Mouse (Mus musculus): Measurements from ENCODE around the gene Krtap11-1. TPM values are rescaled to one million over a fixed set of nuclear protein-coding genes. Genes with fewer than 3 reads are reported as not detected.

Krtap11-1 gene
- total RNA-seq (2017): not detected in 2 replicates

DNA sequence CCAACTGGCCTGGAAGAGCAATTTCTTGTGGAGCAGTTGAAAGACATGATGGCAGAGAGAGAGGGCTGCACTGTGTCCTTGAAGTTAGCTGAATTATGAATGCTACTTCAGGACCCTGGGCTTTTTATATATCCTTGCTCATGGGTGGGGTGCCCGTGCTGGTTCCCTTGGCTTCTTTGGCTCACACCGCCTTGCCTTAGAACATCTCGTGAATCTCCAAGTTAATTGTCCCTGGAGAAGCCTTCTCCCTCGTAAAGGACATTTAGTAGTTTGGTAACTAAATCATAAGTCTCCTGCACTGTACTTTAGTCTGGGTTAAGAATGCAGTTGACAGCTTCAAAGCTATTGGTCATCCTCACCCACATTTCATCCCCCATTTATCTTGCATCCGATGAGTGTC, at the start of gene Krtap11-1:
TSS of gene Krtap11-1 (minus strand) at position 101 of the 400 bp plus-strand sequence.
- ATAC-seq (replicated peaks in 1 of 2; ENCODE audit: insufficient read depth in 1 of 2, low FRiP score in 2 of 2, low TSS enrichment in 1 of 2, low read depth in 1 of 2, poor library complexity in 2 of 2, severe bottlenecking in 2 of 2): no peak

DNA sequence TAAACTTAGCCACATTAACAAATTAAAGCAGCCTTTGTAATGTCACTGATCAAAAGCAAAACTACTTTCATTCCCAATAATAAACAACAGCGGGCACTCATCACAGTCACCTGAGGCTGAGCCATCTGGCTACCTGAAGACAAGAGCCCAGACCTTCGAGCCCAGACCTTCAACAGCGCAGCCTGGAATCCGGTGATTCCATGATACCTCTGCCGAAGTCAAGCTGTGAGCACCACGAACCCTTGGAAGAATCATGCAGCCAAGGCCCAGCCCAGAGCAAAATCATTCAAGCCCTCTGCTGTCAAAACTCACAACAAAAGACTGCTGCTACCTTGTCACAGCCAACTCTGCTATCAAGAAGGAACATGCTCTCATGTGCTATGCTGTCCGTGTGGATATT, 47.2 kb upstream of the Krtap11-1 start:
- no peak for ATAC-seq (replicated peaks in 1 of 2; ENCODE audit: insufficient read depth in 1 of 2, low FRiP score in 2 of 2, low TSS enrichment in 1 of 2, low read depth in 1 of 2, poor library complexity in 2 of 2, severe bottlenecking in 2 of 2)

DNA sequence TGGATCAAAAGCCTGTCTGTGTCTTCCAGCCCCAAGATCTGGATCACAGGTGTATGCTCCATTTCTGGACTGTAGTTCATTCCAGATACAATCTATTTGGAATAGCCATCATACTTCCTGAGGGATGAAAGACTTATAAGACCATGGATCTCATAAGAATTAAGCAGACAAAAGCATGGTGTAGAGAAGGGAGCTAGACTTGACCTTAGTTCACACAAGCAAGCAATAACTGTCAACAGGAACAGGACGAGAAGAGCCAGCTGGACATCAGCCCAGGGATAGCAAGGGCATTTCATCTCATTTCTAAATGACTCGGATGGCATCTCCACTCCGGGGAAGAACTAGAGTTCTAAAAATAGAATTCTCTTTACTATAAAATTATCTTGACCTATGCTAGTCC, 46.3 kb upstream of the Krtap11-1 start:
- no peak for ATAC-seq (replicated peaks in 1 of 2; ENCODE audit: insufficient read depth in 1 of 2, low FRiP score in 2 of 2, low TSS enrichment in 1 of 2, low read depth in 1 of 2, poor library complexity in 2 of 2, severe bottlenecking in 2 of 2)

DNA sequence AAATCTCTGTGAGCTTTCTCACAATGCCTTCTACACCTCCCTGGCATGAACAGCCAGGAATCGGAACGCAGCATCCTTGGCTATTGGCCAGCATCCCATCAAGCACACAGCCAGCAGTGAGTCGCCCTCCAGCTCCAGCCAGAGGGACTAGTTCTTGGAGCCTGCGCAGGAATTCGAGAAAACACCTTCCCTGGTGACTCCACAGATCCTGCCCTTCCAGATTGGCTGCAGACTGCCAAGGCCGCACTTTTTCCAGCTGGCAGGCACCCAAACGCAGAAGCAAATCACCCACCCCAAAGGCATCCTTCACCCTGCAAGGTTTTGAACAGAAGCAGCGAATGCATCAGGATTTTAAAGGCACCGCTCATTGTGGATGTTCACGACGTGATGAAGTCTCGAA, 42.7 kb upstream of the Krtap11-1 start:
- no peak for ATAC-seq (replicated peaks in 1 of 2; ENCODE audit: insufficient read depth in 1 of 2, low FRiP score in 2 of 2, low TSS enrichment in 1 of 2, low read depth in 1 of 2, poor library complexity in 2 of 2, severe bottlenecking in 2 of 2)

DNA sequence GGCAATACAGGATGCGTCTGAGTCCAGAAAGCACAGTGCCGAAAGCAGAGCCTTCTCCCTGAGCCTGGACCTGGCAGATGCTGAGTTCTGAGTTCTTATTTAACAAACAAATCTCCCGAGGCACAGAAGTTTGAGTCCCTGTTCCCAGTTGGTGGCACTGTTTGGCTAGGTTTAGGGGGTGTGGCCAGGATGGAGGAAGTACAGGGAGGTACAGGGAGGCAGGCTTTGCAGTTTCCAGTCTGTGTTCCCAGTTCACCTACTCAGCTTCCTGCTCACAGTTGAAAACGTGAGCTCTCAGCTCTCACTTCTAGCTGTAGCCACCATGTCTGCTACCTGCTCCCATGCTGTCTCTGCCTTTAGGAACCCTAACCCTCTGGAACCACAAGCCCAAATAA, 37.8 kb upstream of the Krtap11-1 start:
- ATAC-seq (replicated peaks in 1 of 2; ENCODE audit: insufficient read depth in 1 of 2, low FRiP score in 2 of 2, low TSS enrichment in 1 of 2, low read depth in 1 of 2, poor library complexity in 2 of 2, severe bottlenecking in 2 of 2): no peak

DNA sequence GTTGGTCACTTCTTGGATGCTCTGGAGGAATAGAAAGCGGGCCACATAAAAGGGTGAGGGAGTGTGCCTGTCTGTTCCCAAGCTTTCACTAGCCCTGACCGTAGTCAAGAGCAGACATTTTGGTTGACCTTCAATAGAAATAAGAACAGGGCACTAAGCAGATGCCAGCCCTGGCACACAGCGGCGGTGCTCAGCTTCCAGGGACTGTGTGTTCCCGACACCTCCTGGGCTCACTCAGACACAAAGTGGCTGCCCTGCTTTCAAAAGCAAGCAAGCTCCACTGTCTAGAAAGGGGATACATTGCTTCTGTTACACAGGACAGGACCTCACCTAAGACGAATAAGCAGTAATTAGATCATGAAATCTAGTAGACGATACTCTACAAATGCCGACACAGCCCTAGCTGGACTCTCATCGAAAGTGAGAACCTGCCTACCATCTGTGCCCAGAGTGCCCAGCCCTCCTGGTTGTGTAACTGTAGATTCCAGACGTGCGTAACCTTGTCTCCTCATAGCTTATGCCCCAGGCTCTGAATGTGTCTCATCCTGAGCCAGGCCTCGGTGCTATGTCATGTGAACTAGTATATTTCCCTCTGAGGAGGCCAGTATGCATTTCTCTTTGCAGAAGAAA, 37.3 kb upstream of the Krtap11-1 start:
- no peak for ATAC-seq (replicated peaks in 1 of 2; ENCODE audit: insufficient read depth in 1 of 2, low FRiP score in 2 of 2, low TSS enrichment in 1 of 2, low read depth in 1 of 2, poor library complexity in 2 of 2, severe bottlenecking in 2 of 2)

DNA sequence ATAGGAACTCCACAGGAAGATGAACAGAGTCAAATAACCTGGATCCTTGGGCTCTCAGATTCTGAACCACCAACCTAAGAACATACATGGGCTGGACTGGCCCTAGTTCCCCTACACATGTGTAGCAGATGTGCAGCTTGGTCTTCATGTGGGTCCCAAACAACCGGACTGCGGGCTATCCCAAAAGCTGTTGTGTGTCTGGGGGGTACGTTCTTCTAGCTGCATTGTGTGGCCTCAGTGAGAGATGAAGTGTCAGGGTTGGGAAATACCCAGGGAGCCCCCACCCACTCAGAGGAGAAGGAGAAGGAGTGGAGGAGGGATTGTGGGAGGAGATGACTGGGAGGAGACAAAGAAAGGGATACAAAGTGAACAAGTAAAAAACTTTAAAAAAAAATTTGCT, 36.0 kb upstream of the Krtap11-1 start:
- ATAC-seq (replicated peaks in 1 of 2; ENCODE audit: insufficient read depth in 1 of 2, low FRiP score in 2 of 2, low TSS enrichment in 1 of 2, low read depth in 1 of 2, poor library complexity in 2 of 2, severe bottlenecking in 2 of 2): no peak

DNA sequence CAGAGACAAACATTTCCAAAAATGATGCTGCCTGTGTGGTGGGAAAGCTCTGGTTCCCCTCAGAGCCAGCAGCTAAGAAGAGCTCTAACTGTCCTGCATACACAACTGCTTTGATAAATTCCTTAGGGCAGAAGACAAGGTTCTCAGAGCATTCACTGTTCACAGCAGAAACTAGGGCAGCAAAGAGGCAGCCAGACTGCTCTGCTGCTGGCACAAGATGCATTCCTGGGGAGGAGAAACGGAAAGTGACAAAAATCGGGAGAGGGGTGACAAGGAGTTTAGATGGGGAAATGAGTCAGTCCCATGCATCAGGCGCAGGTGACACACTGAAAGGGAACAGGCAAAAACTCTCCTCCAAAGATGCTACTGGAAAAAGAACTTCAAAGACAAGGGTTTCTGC, 16.2 kb upstream of the Krtap11-1 start:
- no peak for ATAC-seq (replicated peaks in 1 of 2; ENCODE audit: insufficient read depth in 1 of 2, low FRiP score in 2 of 2, low TSS enrichment in 1 of 2, low read depth in 1 of 2, poor library complexity in 2 of 2, severe bottlenecking in 2 of 2)

DNA sequence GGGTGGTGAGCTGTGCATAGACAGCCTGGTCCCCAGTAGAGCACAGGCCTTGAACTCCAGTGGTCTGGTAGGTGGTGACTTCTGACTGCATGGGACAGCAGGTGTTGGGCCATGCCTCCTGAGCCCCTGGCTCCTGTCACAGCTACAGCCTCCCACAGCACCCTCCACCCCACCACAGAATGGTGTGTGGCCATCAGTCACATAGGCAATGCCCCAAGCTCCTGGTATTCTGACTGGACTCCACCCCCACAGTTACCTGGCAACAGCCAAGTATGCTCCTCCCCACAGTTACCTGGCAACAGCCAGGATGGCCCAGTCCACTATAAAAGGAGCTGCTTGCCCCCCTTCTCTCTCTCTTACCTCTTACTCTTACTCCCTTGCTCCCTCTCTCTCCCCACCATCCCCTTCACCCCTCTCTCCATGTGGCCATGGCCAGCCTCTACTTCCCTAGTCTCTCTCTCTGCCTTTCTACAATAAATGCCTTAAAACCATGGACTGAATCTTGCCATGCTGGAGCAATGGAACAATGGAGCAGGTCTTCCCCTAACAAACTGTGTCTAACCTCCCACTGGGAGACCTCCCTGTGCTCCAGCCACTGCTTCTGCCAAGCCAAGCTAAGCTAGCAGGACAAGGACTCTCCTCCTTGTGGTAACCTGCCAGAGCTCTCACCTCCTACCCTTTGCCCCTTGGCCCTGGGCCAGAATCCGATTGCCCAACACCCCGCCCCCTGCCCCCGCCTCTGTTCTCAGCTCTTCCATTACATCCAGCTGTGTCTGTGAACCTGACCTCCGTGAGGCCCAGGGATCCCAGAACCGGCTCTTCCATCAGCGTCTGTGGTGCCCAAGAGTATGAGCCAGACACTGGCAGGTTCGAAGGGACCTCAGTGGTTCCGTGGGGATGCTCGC, 14.9 kb upstream of the Krtap11-1 start:
- ATAC-seq (replicated peaks in 1 of 2; ENCODE audit: insufficient read depth in 1 of 2, low FRiP score in 2 of 2, low TSS enrichment in 1 of 2, low read depth in 1 of 2, poor library complexity in 2 of 2, severe bottlenecking in 2 of 2): no peak

DNA sequence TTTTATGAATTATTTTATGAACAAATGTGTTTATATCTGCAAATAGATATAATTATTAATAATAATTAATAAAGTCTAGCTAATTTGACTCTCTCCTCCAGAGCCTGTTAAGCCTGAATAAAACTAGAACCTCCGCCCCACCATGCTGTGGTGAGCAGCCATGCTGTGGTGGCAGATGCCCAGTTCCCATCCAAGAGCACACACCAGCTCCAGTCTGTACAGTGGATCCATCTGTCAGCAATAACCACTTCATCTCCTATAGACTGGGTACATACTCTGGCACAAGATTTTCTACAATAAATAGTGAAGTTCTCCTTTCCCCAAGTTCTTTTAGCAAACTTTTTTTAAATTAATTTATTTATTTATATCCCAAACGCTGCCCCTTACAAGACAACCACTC, 10.7 kb upstream of the Krtap11-1 start:
- no peak for ATAC-seq (replicated peaks in 1 of 2; ENCODE audit: insufficient read depth in 1 of 2, low FRiP score in 2 of 2, low TSS enrichment in 1 of 2, low read depth in 1 of 2, poor library complexity in 2 of 2, severe bottlenecking in 2 of 2)

DNA sequence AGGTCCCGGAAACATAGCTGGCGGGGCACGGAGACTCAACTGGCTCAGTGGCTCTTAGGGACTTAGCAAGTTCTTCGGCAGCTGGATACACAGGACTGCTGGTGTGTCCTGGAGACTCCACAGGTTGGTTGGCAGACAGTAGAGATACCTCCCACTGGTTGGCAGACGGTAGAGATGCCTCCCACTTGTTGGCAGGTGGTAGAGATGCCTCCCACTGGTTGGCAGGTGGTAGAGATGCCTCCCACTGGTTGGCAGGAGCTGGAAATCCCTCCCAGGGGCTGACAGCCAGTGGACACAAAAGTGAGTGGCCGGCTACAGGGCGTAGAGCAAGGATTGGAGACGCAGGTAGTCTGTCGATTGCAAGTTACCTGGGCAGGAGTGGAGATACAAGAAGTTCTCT, 467 bp downstream of the Krtap11-1 start:
- ATAC-seq (replicated peaks in 1 of 2; ENCODE audit: insufficient read depth in 1 of 2, low FRiP score in 2 of 2, low TSS enrichment in 1 of 2, low read depth in 1 of 2, poor library complexity in 2 of 2, severe bottlenecking in 2 of 2): no peak

DNA sequence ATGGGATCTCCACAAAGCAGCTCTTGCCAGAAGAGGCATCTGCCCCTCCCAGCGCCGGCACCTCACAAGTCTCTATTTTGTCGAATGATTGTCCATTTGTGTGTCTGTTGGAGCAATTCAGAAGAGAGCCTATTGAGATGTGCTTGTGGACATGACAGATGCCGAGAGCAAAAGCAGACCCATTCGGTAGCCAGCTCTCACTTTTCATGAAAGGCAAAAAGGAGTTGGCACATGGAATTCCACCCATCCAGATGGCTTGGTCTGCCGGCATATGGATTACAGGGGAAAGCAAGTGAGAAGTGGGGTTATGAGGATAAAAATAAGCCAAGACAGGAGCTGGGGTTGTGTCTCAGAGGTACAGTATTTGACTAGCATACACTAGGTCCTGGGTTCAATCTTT, 1.8 kb downstream of the Krtap11-1 start:
- no peak for ATAC-seq (replicated peaks in 1 of 2; ENCODE audit: insufficient read depth in 1 of 2, low FRiP score in 2 of 2, low TSS enrichment in 1 of 2, low read depth in 1 of 2, poor library complexity in 2 of 2, severe bottlenecking in 2 of 2)

DNA sequence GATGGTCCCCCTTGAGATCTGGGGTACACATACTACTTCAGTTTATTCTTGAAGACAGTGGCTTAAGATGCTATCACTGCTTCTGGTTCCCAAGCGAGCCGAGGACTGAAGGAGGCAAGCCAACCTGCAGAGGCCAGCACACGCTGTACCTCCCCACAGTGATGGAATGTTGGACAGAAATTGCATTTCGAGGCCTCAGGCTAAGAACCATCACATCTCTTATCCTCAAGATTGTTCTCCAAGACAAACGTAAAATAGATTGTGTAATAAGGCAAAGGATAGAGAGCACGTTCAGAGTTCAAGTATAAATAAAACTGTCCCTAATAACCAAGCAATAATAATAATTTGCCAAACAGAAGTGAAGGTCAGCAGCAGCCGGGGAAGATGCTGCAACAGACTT, 2.8 kb downstream of the Krtap11-1 start:
- ATAC-seq (replicated peaks in 1 of 2; ENCODE audit: insufficient read depth in 1 of 2, low FRiP score in 2 of 2, low TSS enrichment in 1 of 2, low read depth in 1 of 2, poor library complexity in 2 of 2, severe bottlenecking in 2 of 2): no peak

DNA sequence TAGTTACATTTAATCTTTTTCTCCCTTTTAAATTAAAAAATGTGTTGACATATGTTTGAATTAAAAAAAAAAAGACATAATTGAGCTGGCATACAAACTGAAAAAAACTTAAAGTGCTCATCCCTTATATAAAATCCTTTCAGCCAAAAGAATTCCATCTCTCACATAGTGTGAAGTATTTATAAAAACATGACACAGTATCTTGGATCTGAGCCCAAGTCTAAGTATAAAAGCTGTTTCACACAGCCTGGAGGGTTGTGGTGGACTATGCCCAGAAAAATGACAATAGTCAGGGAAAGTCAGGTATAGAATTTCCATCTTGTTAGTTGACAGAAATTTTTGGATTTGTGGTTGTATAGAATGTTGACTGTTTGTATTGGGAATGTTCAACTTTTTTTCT, 20.7 kb downstream of the Krtap11-1 start:
- ATAC-seq (replicated peaks in 1 of 2; ENCODE audit: insufficient read depth in 1 of 2, low FRiP score in 2 of 2, low TSS enrichment in 1 of 2, low read depth in 1 of 2, poor library complexity in 2 of 2, severe bottlenecking in 2 of 2): no peak

DNA sequence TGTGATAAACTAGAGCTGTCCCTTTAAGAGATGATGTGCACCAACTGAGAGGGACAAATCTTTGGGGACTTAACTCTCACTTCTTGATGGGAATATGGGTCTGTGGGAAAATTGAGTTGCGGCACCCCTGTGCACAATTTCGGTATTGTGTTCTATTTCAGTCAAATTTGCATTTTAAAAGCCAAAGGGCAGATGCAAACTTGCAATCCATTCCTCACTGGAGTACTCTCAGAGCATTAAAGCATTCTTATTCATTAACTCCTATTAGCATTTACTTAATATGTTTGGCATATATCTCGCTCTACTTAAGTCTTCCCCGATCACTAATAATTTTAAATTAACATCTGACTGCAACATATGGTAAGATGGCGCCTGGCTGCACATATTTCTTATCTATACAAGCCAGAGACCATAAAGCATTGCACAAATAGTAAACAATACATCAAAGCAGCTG, 32.9 kb downstream of the Krtap11-1 start:
- ATAC-seq (replicated peaks in 1 of 2; ENCODE audit: insufficient read depth in 1 of 2, low FRiP score in 2 of 2, low TSS enrichment in 1 of 2, low read depth in 1 of 2, poor library complexity in 2 of 2, severe bottlenecking in 2 of 2): no peak

DNA sequence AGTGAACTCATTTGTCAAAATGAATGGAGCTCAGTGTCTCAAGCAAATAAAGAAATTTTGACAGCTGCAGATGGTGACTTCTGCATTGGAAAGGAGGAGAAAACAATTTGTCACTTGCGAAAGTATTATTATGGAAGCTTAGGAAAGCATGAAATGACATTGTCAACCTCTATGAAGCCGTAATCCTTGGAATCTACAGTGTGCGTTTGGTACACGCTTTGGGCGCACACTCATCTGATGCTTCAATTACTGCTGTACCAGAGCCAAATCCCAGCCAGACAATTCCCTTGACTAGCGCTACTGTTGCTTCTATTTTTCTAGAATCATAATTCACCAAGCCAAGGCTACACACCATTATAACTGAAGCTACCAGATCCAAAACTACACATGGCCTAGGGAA, 33.6 kb downstream of the Krtap11-1 start:
- no peak for ATAC-seq (replicated peaks in 1 of 2; ENCODE audit: insufficient read depth in 1 of 2, low FRiP score in 2 of 2, low TSS enrichment in 1 of 2, low read depth in 1 of 2, poor library complexity in 2 of 2, severe bottlenecking in 2 of 2)

DNA sequence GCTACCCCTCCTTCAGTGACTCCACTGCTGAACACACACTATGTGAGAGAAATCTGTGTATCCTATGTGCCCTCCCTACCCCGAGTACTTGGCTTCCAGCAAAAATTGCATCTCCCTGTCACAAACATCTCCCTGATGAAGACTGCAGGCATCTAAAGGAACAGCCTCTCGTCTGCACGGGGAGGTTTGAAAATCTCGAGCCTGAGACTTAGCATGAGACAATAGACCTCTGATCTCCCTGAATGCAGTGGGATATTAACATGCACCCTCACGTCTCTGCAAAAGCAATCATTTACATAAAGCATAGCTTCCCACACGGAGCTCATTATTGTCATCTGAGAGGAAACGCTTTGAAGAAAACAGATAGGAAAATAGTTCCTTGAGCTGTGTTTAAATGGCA, 40.4 kb downstream of the Krtap11-1 start:
- no peak for ATAC-seq (replicated peaks in 1 of 2; ENCODE audit: insufficient read depth in 1 of 2, low FRiP score in 2 of 2, low TSS enrichment in 1 of 2, low read depth in 1 of 2, poor library complexity in 2 of 2, severe bottlenecking in 2 of 2)

DNA sequence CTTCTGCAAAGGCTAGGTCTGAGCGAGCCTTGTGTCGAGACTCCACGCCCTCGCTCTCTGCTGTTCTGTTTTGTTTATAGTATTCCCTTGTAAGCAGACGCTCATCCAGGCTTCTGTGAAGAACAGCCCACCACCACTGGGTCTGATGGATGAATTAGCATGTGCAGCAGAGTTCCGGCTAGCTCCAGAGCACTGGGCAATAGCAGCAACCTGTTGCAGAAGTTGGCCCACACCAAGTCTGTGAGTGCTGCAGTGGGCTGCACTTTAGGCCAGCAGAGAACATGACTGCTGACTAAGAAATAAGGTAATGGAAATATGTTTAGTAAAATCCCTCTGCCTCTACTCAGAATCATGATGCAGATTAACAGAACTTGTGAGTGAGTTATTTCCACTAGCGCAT, 41.1 kb downstream of the Krtap11-1 start:
- no peak for ATAC-seq (replicated peaks in 1 of 2; ENCODE audit: insufficient read depth in 1 of 2, low FRiP score in 2 of 2, low TSS enrichment in 1 of 2, low read depth in 1 of 2, poor library complexity in 2 of 2, severe bottlenecking in 2 of 2)

DNA sequence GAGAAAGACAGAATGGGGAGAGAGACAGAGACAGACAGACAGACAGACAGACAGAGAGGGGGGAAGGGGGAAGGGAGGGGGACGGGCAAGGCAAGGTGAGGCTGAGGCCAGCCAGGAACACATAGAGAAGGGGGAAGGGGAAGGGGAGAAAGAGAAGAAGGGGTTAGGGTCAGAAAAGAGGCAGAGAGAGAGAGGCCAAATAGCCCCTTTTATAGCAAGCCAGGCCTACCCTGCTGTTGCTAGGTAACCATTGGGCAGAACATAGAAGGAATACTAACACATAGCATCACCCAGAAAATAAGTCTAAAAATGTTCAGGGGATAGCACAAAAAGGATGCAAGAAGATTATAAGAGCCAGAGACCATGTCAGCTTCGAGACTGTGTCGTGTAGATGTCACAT, 42.6 kb downstream of the Krtap11-1 start:
- ATAC-seq (replicated peaks in 1 of 2; ENCODE audit: insufficient read depth in 1 of 2, low FRiP score in 2 of 2, low TSS enrichment in 1 of 2, low read depth in 1 of 2, poor library complexity in 2 of 2, severe bottlenecking in 2 of 2): no peak

Data from hematopoietic stem cell, adult 5-6 weeks (primary cell).